Mouse (Mus musculus) cerebellum, postnatal 4 days (tissue): Measurements from ENCODE around the gene Mylk.
"Not testable (repeated sequence)": the region's sequence is repeated elsewhere in the genome, so short reads cannot be mapped to it uniquely, and the experiment has no call there.

Source experiments
- DNase-seq, 2 experiments: peaks; one replicate each; pipeline ENCODE4 v3.0.0; 2022; ENCODE audit warnings: low spot score in 2 of 2, mixed read lengths in 1 of 2

Mylk gene

DNA sequence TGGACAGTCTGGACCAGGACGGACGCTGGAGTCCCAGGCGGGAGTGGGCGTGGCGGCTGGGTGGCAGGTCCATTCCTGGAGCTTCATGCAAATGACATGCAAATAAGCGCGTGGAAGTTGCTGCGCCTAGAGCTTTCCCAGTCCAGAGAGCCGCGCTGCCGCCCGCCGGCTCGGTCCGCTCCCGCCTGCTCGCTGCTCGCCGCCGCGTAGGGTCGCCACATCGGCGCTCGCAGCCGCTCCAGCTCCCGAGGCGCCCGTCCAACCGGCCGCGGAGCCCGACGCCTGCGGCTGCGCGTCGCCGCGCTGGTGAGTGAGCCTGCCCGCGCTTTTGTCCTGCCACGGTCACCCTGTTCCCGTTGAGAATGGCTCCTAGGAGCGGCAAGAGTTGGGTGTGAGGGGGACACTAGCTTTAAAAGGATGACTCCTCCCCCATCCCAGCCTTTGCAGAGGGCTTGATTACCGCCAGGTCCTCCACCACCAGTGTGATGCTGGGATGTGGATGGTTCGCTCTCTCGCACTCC is at the start of gene Mylk:
TSS of gene Mylk (plus strand) at position 146 of the 521 bp plus-strand sequence.
- DNase-seq = peak; percentile 49 to 61

GRCm38 (mm10) chr16:34698721-34699120 is 46.3 kb upstream of the Mylk start:
- DNase-seq = not testable (repeated sequence)

DNA sequence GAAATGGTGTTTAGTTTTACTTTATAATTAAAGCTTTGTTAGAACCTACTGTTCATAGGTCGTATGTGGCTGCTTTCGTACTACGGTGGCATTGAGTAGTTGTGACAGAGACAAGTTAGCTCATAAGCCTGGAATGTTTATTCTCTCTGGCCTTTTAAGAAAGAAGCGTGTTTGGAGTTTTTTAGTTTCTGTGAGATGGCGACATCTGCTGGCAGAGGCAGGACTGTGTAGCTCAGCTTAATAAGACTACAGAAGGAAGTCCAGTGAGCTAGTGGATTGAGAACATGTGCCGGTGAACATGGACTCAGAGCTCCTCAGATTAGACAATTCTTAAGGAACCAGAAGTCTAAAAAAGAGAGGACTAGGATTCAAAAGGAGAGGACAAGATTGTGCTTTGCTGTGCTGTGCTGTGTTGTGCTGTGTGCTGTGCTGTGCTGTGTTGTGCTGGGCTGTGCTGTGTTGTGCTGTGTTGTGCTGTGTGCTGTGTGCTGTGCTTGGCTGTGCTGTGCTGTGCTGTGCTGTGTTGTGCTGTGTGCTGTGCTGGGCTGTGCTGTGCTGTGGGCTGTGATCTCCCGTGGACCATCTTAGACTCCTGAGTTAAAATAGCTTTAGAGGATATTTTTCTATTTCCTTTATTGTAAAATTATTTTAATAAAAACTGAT is 44.7 kb upstream of the Mylk start:
- peak; percentile 45 to 67 for DNase-seq

GRCm38 (mm10) chr16:34700828-34701216 is 44.2 kb upstream of the Mylk start:
- DNase-seq = no peak

DNA sequence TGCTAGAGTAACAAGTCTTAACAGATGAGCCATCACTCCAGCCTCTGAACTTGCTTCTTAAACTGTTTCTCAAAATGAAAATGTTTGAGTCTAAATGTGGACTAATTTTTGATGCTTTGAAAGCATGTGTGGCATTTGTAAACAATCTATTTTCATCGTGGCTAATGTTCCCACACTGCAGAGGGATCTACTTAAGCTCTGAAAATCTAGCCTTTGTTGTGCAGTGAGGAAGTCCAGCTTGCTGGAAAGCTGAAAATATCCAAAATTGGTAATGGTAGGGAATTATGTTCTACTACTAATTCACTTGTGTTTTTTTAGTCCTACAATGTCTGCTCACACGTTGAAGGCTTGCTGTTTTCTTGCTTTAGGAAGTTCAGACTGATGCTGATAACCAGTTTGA is 39.0 kb upstream of the Mylk start:
- no peak for DNase-seq

DNA sequence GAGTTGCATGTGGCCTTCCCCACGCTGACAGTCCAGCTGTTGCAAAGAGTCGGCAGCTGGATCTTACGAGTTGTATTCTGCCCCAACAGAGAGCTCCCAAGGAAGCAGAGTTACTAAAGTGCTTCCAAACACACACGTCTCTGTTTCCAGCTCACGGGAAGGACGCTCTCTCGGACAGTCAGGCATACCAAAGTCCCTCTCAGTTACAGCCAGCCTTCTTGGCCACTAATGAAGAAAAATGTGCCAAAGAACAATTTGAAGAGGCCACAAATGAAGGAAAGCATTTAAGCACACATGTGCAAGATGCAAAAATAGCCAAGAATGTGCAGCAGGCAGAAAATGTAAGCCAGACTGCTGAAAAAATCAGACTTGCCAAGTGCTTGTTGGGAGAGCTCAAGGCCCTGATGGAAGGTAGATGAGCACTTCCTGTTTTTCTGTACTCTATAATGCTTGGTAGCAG is 38.5 kb upstream of the Mylk start:
- no peak for DNase-seq

DNA sequence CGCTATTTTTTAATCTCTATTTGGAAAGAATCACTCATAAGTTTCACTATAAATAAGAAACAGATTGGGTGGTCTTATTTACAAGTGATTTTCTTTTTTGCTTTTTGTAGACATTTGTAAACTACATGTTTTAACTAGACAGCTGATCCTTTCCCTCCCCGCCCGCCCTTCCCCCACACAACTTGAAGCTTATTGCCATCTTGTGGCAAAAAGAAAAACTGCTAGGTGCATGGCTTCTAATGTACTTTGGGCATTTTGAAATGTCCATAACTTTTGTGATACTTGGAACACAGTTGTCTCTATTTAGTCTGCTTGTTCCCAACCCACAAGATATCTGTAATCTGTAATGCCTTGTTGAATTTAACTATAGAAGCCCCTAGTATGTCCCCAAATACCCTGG is 33.5 kb upstream of the Mylk start:
- DNase-seq = no peak

DNA sequence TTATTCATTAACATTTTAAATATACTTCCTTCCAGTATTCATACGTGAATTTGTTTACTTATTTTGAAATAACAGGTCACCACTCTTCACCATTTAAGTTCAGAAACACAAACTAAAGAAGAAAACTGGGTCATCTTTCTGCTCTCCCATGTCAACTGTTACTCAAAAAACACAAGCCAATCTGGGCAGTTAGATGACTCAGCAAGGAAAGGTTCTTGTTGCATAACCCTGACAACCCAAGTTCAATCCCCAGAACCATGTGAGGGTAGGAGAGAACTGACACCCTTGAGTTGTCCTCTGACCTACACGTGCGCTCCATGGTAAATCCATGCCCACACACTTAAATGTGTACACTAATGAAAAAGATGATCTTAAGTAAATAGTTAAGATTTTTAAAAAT is 19.9 kb upstream of the Mylk start:
- DNase-seq = no peak

- not testable (repeated sequence) for DNase-seq
Observed at GRCm38 (mm10) chr16:34728610-34729009, 16.4 kb upstream of the Mylk start.

- DNase-seq = no peak
Observed at GRCm38 (mm10) chr16:34729371-34729770, 15.6 kb upstream of the Mylk start.

DNA sequence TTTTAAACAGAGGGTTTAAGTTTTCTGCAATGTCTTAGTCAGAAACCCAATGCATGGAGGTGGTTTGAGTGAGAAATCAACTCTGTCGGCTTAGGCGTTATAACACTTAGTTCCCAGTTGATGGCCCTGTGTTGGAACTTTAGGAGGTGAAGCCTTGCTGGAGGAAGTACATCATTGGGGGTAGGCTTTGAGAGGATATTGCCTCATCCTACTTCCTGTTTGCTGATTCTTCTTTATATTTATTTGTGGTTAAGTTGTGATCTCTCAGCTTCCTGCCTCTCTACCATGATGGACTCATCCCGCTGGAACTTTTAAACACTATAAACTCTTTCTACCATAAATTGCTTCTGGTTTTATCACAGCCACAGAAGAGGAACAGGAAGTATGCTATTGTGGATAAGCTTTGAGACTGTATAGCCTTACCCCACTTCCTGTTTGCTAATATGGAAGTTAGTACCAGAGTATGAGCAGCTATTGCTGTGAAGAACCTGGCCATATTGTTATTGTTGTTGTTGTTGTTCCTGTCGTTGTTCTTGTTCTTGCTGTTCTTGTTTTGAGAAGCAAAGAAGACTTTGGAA is 6.3 kb upstream of the Mylk start:
- DNase-seq = no peak

DNA sequence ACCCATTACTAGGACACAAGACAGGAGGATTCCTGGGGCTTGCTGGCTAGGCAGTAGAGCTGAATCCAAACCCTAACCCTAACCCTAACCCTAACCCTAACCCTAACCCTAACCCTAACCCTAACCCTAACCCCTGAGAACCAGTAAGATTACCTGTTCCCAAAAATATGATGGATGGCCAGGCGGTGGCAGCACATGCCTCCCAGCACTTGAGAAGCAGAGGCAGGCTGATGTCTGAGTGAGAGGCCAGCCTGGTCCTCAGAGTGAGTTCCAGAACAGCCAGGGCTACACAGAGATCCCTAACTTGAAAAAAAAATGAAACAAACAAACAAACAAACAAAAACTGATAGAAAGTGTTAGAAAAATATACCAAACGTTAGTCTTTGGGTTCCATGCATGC is 2.1 kb upstream of the Mylk start:
- DNase-seq = no peak

- no peak for DNase-seq
Observed at GRCm38 (mm10) chr16:34748081-34748720, 3.2 kb downstream of the Mylk start.

DNA sequence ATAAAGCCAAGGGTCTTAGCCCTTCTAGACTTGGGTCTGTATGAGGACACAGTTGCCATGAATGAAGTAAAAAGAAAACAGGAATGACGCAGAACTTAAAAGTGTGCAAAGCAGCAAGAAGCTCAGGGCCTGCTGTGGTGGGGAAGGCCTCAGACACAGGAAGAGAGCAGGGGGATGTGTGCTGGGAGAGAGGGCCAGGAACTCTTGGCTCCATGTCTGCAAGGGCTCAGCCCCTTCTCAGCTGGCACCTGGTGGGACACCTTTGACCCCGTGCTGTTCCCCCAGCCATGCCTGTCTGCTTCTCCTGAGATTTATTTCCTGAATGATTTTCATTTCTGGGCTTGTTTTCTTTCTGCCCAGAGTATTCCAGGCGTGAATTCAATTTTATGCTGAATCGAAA is 4.5 kb downstream of the Mylk start:
- no peak for DNase-seq

GRCm38 (mm10) chr16:34752026-34752425 is 7.0 kb downstream of the Mylk start:
- no peak for DNase-seq

DNA sequence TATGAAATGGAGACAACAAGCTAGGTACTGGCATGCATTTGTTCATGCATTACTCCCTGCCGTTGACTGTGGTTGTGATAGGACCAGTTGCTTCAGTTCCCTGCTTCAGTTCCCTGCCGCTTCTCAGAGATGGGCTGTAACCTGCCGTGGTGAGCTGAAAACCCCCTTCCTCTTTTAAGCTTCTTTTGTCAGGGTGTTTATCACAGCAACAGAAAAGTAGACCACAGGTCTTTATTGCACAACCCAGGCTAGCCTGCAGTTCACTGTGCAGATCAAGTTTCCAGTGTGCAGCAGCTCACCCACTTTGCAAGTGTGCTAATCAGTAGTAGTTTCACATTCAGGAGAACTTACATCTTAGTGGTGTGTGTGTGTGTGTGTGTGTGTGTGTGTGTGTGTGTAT is 8.0 kb downstream of the Mylk start:
- no peak for DNase-seq

DNA sequence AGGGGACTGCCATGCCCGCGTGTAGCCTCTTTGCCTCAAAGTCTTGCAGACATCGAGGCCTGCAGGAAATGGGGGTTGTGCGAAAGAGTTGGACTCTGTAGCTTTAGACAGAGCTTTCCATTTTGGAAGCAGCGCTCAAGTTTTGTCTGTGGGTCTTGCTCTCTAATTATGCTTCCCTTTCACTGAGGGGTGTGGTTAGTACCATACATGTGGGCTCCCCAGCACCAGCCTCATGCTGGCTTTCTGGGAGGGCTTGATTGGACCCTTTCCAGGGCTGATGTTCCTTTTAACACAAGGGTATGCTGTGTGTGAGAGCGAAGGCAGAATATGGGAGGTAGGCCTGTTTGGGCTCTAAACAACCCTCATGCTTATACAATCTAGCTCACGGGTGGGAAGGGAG is 12.0 kb downstream of the Mylk start:
- no peak for DNase-seq

GRCm38 (mm10) chr16:34758205-34758604 is 13.2 kb downstream of the Mylk start:
- no peak for DNase-seq

DNA sequence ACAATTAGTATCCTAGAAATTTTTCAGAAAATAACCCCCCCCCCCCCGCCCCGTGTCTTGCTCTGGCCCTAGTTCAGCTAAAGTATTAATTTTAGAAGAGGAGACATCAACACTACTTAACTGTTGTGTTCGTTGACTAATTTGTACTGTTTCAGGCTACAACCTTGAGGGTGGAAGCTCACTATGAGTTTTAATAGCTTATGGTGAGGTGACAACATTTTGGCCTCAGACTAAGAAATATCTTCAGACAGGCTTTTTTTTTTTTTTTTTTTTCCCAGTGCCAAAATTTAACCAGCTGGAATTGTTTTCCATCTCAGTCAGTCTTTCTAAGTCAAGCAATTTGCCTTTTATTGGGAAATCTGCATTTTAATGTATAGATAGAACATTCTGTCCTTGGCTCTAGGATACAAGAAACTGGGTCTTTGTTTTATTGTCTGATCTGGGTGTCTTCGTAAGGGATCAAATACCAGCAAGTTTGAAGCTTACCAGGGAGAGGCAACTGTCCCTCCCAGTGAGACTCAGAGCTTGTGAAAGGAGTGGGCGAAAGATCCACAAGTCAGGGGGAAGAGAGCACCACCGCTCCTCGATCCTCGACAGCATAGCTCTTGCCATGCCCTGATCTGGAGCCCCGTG is 19.1 kb downstream of the Mylk start:
- no peak for DNase-seq

- DNase-seq = no peak
Observed at GRCm38 (mm10) chr16:34765666-34766065, 20.7 kb downstream of the Mylk start.

DNA sequence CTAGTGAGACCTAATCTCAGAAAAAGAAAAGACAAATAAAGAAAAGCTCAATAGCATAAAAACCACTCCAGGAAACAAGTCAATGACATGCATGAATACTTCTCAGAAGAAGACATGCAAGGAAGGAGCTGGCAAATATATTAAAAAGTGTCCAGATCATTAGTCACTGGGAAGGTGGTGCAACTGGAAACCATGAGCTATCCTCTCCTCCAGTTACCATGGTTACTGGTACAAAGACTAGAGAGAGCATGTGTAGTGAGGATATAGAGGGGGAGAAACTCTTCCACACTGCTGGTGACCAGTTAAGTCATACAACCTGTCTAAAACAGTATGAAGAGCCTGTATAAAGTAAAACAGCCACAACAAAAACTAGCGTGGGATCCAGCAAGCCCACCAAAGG is 21.2 kb downstream of the Mylk start:
- DNase-seq = no peak

GRCm38 (mm10) chr16:34767443-34767842 is 22.4 kb downstream of the Mylk start:
- DNase-seq = no peak

DNA sequence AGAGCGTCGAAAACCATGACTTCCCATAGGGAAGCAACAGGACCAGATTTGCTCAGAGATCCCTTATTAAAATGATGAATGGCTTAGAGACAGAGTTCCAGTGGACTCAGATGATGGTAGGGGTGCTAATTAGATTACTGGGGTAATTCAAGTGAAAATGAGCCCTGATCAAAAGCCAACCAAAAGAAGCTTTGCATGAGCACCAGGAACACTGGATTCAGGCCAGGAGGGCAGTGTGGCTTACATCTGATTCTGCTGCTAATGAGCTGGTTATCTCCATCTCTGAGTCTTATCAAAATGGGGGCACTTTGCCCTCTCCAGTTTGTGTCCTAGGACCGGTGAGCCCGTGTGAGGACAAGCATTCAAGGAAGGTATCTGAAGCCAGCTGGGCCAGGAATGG is 23.4 kb downstream of the Mylk start:
- DNase-seq = peak in 1 of 2 experiments; percentile 2
